Mouse (Mus musculus) olfactory bulb, adult 2 months (tissue): ENCODE data around the gene Pjvk.

Experiments used
- CTCF ChIP-seq: fragments of 200-500 bp; IDR thresholded peaks from 2 replicates; pipeline ENCODE4 v1.5.1; 2012; ENCODE audit warnings: low read depth, mild to moderate bottlenecking, low read length, moderate library complexity; ENCODE audit not compliant: insufficient read depth
- POLR2A ChIP-seq: fragments of 200-500 bp; IDR thresholded peaks from 2 replicates; pipeline ENCODE4 v1.6.1; 2012; ENCODE audit warnings: mild to moderate bottlenecking, low read depth, low read length, moderate library complexity; ENCODE audit not compliant: insufficient read depth

GRCm38 (mm10) chr2:76618078-76618477 lies 30.2 kb upstream of the Pjvk start:
- TF ChIP-seq POLR2A (no peak), CTCF (no peak)
